Mouse (Mus musculus): ENCODE data around the gene Abcc6. TPM values are rescaled to one million over a fixed set of nuclear protein-coding genes. Genes with fewer than 3 reads are reported as not detected.

The Abcc6 gene
- polyA plus RNA-seq (2021; fragmentation: Nextera tagmentation), result 0.10 and 0.13 TPM in 2 replicates
- long read RNA-seq, experiment 1, result 0 reads
- long read RNA-seq, experiment 2, full-length matches to known transcripts, result 2 of 4 reads
- long read RNA-seq, experiment 2, partial matches to known transcripts, result 0 of 4 reads
- long read RNA-seq, experiment 2, other reads (novel, unspliced or antisense), result 2 of 4 reads

GRCm38 (mm10) chr7:46030145-46030488 is at the start of gene Abcc6:
Abcc6 (minus strand) TSS chr7:46030302.

GRCm38 (mm10) chr7:46033109-46033869 is 3.2 kb upstream of the Abcc6 start, which contains the start of gene Nomo1:
Nomo1 (plus strand) TSS chr7:46033698.

GRCm38 (mm10) chr7:45923762-45924428 is 106.2 kb downstream of the Abcc6 start, which contains the start of gene Ccdc114:
Ccdc114 (plus strand) TSS chr7:45924072.

GRCm38 (mm10) chr7:45921242-45921621 is 108.9 kb downstream of the Abcc6 start, which contains the start of gene Emp3:
Emp3 (minus strand) TSS chr7:45921404.

Other genes starting within 250 kb of the Abcc6 start
- 6.9 and 9.4 TPM in 2 replicates for gene Lmtk3, start 246.6 kb downstream of the Abcc6 start, polyA plus RNA-seq (2021; fragmentation: Nextera tagmentation)
- gene Sult2b1, start 245.6 kb downstream of the Abcc6 start, polyA plus RNA-seq (2021; fragmentation: Nextera tagmentation), result 20.6 and 22.7 TPM in 2 replicates
- 135 and 136 TPM in 2 replicates for gene Cyth2, start 215.7 kb downstream of the Abcc6 start, polyA plus RNA-seq (2021; fragmentation: Nextera tagmentation)
- gene Kcnj14, start 205.5 kb downstream of the Abcc6 start, polyA plus RNA-seq (2021; fragmentation: Nextera tagmentation), result 1.5 and 2.2 TPM in 2 replicates
- 23.8 and 25.5 TPM in 2 replicates for gene Grwd1, start 199.4 kb downstream of the Abcc6 start, polyA plus RNA-seq (2021; fragmentation: Nextera tagmentation)
- 44.4 and 48.6 TPM in 2 replicates for gene Kdelr1, start 157.5 kb downstream of the Abcc6 start, polyA plus RNA-seq (2021; fragmentation: Nextera tagmentation)
- gene Grin2d, start 151.9 kb downstream of the Abcc6 start, polyA plus RNA-seq (2021; fragmentation: Nextera tagmentation), result 0.59 and 0.88 TPM in 2 replicates
- gene Syngr4, start 133.6 kb downstream of the Abcc6 start, polyA plus RNA-seq (2021; fragmentation: Nextera tagmentation), result not detected in 2 replicates
- 2.6 and 3.3 TPM in 2 replicates for gene Tmem143, start 133.4 kb downstream of the Abcc6 start, polyA plus RNA-seq (2021; fragmentation: Nextera tagmentation)
- 6.8 and 8.2 TPM in 2 replicates for gene Emp3, start 108.9 kb downstream of the Abcc6 start, polyA plus RNA-seq (2021; fragmentation: Nextera tagmentation)
- gene Ccdc114, start 106.2 kb downstream of the Abcc6 start, polyA plus RNA-seq (2021; fragmentation: Nextera tagmentation), result 1.2 and 2.6 TPM in 2 replicates
- 21.3 and 22.8 TPM in 2 replicates for gene Nomo1, start 3.4 kb upstream of the Abcc6 start, polyA plus RNA-seq (2021; fragmentation: Nextera tagmentation)
- gene Kcnj11, start 70.5 kb upstream of the Abcc6 start, polyA plus RNA-seq (2021; fragmentation: Nextera tagmentation), result 4.6 and 4.7 TPM in 2 replicates
- 13.3 and 13.9 TPM in 2 replicates for gene Abcc8, start 149.7 kb upstream of the Abcc6 start, polyA plus RNA-seq (2021; fragmentation: Nextera tagmentation)
- 0.28 TPM in 1 of 2 replicates, not detected in the other for gene Ush1c, start 208.2 kb upstream of the Abcc6 start, polyA plus RNA-seq (2021; fragmentation: Nextera tagmentation)
- not detected in 2 replicates for gene Otog, start 210.7 kb upstream of the Abcc6 start, polyA plus RNA-seq (2021; fragmentation: Nextera tagmentation)